Comparison of ENCODE assay signal across 12 mouse cellular contexts in genomic region chr10:127590831-127591451, GRCm38 (mm10). TPM values are rescaled to one million over a fixed set of nuclear protein-coding genes. Genes with fewer than 3 reads are reported as not detected.
DNase-seq lines count a peak whose midpoint lies in the region; ATAC-seq and TF ChIP-seq lines count a peak whose summit lies in the region.
"Had no signal": no experiment of that assay in that cellular context is flagged by ENCODE, and none has a peak within 500 bp of the region (broad histone marks: within the 10 kb centered on the region; RNA-seq: fewer than 3 reads in every experiment).

No protein-coding gene starts in this region.

- H3K36me3 ChIP-seq in forebrain, embryonic 13.5 days (ENCODE audit: poor library complexity, severe bottlenecking): peaks cover 99% of the 10 kb centered on the region
- peaks cover 88% of the 10 kb centered on the region for H3K36me3 ChIP-seq in forebrain, embryonic 15.5 days
- H3K36me3 ChIP-seq in limb, embryonic 15.5 days: peaks cover 94% of the 10 kb centered on the region

- no peak for ATAC-seq in forebrain, embryonic 13.5 days
- ATAC-seq in forebrain, embryonic 15.5 days (replicated peaks): no peak
- ATAC-seq in limb, embryonic 15.5 days (ENCODE audit: insufficient number of reproducible peaks, low FRiP score, low TSS enrichment, low read depth): no peak

- H3K4me1 ChIP-seq in forebrain, embryonic 13.5 days: peaks cover 1% of the 10 kb centered on the region
- H3K4me1 ChIP-seq in forebrain, embryonic 15.5 days: 0 out of 2 replicates have a peak, but pooled peaks cover 1% of the 10 kb centered on the region
- peaks cover 79% of the 10 kb centered on the region for H3K4me1 ChIP-seq in bone marrow macrophage, adult 2 months (ENCODE audit: control insufficient read depth, insufficient read depth, low read length)
- H3K4me1 ChIP-seq in limb, embryonic 15.5 days: peaks cover 13% of the 10 kb centered on the region
- H3K4me1 ChIP-seq: forebrain, embryonic 12.5 days had no signal

- WGBS in forebrain, embryonic 13.5 days: 92% methylated on average over 7 of the region's 7 CpGs
- 88% methylated on average over 7 of the region's 7 CpGs for whole genome bisulfite sequencing in forebrain, embryonic 15.5 days
- 68% methylated on average over 7 of the region's 7 CpGs for WGBS in limb, embryonic 15.5 days

- no peaks in the 10 kb centered on the region for H3K9me3 ChIP-seq in forebrain, embryonic 13.5 days (replicated peaks)
- no peaks in the 10 kb centered on the region for H3K9me3 ChIP-seq in forebrain, embryonic 15.5 days
- no peaks in the 10 kb centered on the region for H3K9me3 ChIP-seq in limb, embryonic 15.5 days
- H3K9me3 ChIP-seq: forebrain, embryonic 12.5 days; liver, embryonic 13.5 days had no signal

- no peak overlapping the region for H3K4me3 ChIP-seq in forebrain, embryonic 13.5 days
- no peak overlapping the region for H3K4me3 ChIP-seq in forebrain, embryonic 15.5 days
- peak overlapping the region; percentile 24; the same call in 1 of the 2 replicates for H3K4me3 ChIP-seq in bone marrow macrophage, adult 2 months (ENCODE audit: insufficient read depth, low read length)
- no peak overlapping the region for H3K4me3 ChIP-seq in limb, embryonic 15.5 days
- H3K4me3 ChIP-seq: forebrain, embryonic 12.5 days; liver, embryonic 13.5 days had no signal

- H3K9ac ChIP-seq in forebrain, embryonic 13.5 days: peak overlapping the region; percentile 37; the same call in 1 of the 2 replicates
- H3K9ac ChIP-seq in forebrain, embryonic 15.5 days (replicated peaks): no peak overlapping the region
- H3K9ac ChIP-seq in limb, embryonic 15.5 days: no peak overlapping the region
- H3K9ac ChIP-seq: forebrain, embryonic 12.5 days; liver, embryonic 13.5 days had no signal

- no peak for TF ChIP-seq POLR2A in bone marrow macrophage, adult 2 months (IDR thresholded peaks at IDR 0.05; ENCODE audit: borderline replicate concordance, low read depth, low read length)

- H3K27me3 ChIP-seq in forebrain, embryonic 13.5 days: no peaks in the 10 kb centered on the region
- H3K27me3 ChIP-seq in forebrain, embryonic 15.5 days: no peaks in the 10 kb centered on the region
- no peaks in the 10 kb centered on the region for H3K27me3 ChIP-seq in limb, embryonic 15.5 days
- H3K27me3 ChIP-seq: forebrain, embryonic 12.5 days; liver, embryonic 13.5 days had no signal

- no peak overlapping the region for H3K27ac ChIP-seq in forebrain, embryonic 13.5 days
- H3K27ac ChIP-seq in forebrain, embryonic 15.5 days (replicated peaks): no peak overlapping the region
- peak overlapping the region; percentile 100 for H3K27ac ChIP-seq in bone marrow macrophage, adult 2 months (ENCODE audit: insufficient read depth, low read depth, low read length)
- peak overlapping the region; percentile 58 for H3K27ac ChIP-seq in limb, embryonic 15.5 days
- H3K27ac ChIP-seq: forebrain, embryonic 12.5 days; liver, embryonic 13.5 days had no signal

- DNase-seq in layer of hippocampus, adult 9-11 months: peak; percentile 58
- no peak for DNase-seq in layer of hippocampus, postnatal 10 days (ENCODE audit: low spot score in 2 of 2)
- no peak for DNase-seq in adrenal gland, postnatal 14 days
- no peak for DNase-seq in cerebellum, postnatal 25 days
- DNase-seq: cerebellum, adult 2 months; kidney, adult 18-20 months; liver, embryonic 13.5 days had no signal

- no peak for TF ChIP-seq CTCF in bone marrow macrophage, adult 2 months (IDR thresholded peaks at IDR 0.05; ENCODE audit: low read depth, low read length)

- H3K4me2 ChIP-seq in forebrain, embryonic 13.5 days: no peak overlapping the region
- H3K4me2 ChIP-seq in forebrain, embryonic 15.5 days (replicated peaks): no peak overlapping the region
- no peak overlapping the region for H3K4me2 ChIP-seq in limb, embryonic 15.5 days
- H3K4me2 ChIP-seq: forebrain, embryonic 12.5 days; liver, embryonic 13.5 days had no signal

RNA-seq across cellular contexts. Expression of gene Lrp1, which starts 30.0 kb away (rescaled TPM):
- polyA plus RNA-seq in forebrain, embryonic 13.5 days (2015; fragmentation: Nextera tagmentation; extraction: Ambion mirVana): 65.1 and 74.7 TPM in 2 replicates
- polyA plus RNA-seq in forebrain, embryonic 15.5 days (2015; fragmentation: Nextera tagmentation; extraction: Ambion mirVana): 93.1 and 95.7 TPM in 2 replicates
- 100 to 1,000 TPM; 263 to 291 TPM for total RNA-seq in layer of hippocampus, postnatal 10 days (2021)
- 361 and 418 TPM in 2 replicates for polyA plus RNA-seq in bone marrow macrophage, adult 2 months (2012; ENCODE audit: insufficient read depth, insufficient read length, missing spikeins)
- polyA plus RNA-seq in limb, embryonic 15.5 days (2015; fragmentation: Nextera tagmentation; extraction: Ambion mirVana): 146 and 148 TPM in 2 replicates
- total RNA-seq in adrenal gland, postnatal 14 days (2021): 138 and 201 TPM in 2 replicates

RNA-seq across cellular contexts. Expression of gene Stat6, which starts 51.8 kb away (rescaled TPM):
- 2.6 and 2.7 TPM in 2 replicates for polyA plus RNA-seq in forebrain, embryonic 13.5 days (2015; fragmentation: Nextera tagmentation; extraction: Ambion mirVana)
- polyA plus RNA-seq in forebrain, embryonic 15.5 days (2015; fragmentation: Nextera tagmentation; extraction: Ambion mirVana): 3.4 and 3.7 TPM in 2 replicates
- total RNA-seq in layer of hippocampus, postnatal 10 days (2021): 1 to 10 TPM; 6.9 to 7.1 TPM
- polyA plus RNA-seq in bone marrow macrophage, adult 2 months (2012; ENCODE audit: insufficient read depth, insufficient read length, missing spikeins): 128 and 144 TPM in 2 replicates
- 36.7 and 38.9 TPM in 2 replicates for polyA plus RNA-seq in limb, embryonic 15.5 days (2015; fragmentation: Nextera tagmentation; extraction: Ambion mirVana)
- total RNA-seq in adrenal gland, postnatal 14 days (2021): 75.0 and 89.4 TPM in 2 replicates

RNA-seq across cellular contexts. Expression of gene Nxph4, which starts 56.6 kb away (rescaled TPM):
- 36.8 and 50.7 TPM in 2 replicates for polyA plus RNA-seq in forebrain, embryonic 13.5 days (2015; fragmentation: Nextera tagmentation; extraction: Ambion mirVana)
- 38.9 and 40.2 TPM in 2 replicates for polyA plus RNA-seq in forebrain, embryonic 15.5 days (2015; fragmentation: Nextera tagmentation; extraction: Ambion mirVana)
- 1 to 10 TPM; 5.2 to 6.5 TPM for total RNA-seq in layer of hippocampus, postnatal 10 days (2021)
- not detected in 2 replicates for polyA plus RNA-seq in bone marrow macrophage, adult 2 months (2012; ENCODE audit: insufficient read depth, insufficient read length, missing spikeins)
- polyA plus RNA-seq in limb, embryonic 15.5 days (2015; fragmentation: Nextera tagmentation; extraction: Ambion mirVana): 21.7 and 25.1 TPM in 2 replicates
- total RNA-seq in adrenal gland, postnatal 14 days (2021): 7.4 and 8.0 TPM in 2 replicates

Comparison
In these comparisons a context has a peak if more than half of its experiments do, and no peak if none do; other contexts are left out.
1. H3K27ac ChIP-seq: peak in bone marrow macrophage, adult 2 months (single experiment) and limb, embryonic 15.5 days (single experiment); none in forebrain, embryonic 13.5 days (single experiment) and forebrain, embryonic 15.5 days (single experiment).
2. RNA of gene Nxph4, which starts 56.6 kb away (polyA plus RNA-seq): 38.9 to 40.2 TPM in forebrain, embryonic 15.5 days, 36.8 to 50.7 TPM in forebrain, embryonic 13.5 days and 21.7 to 25.1 TPM in limb, embryonic 15.5 days; not detected in bone marrow macrophage, adult 2 months; every median in the first group is over 10 times any median in the second.